Mouse (Mus musculus) kidney, adult 2 months (tissue): ENCODE data around the gene Dusp13.

ENCODE experiments used
- CTCF ChIP-seq: fragments of 200-500 bp; conservative IDR thresholded peaks from 2 replicates; pipeline ENCODE4 v1.5.1; 2011; ENCODE audit warnings: low read depth, mild to moderate bottlenecking, control low read depth, low read length, moderate library complexity, mixed read lengths; ENCODE audit not compliant: insufficient read depth, insufficient read length
- POLR2A ChIP-seq: fragments of 200-500 bp; IDR thresholded peaks from one replicate; pipeline ENCODE4 v1.6.1; 2011; ENCODE audit warnings: low read depth, low read length, control low read depth

GRCm38 (mm10) chr14:21764646-21765045 lies 13.7 kb upstream of the Dusp13 start:
- no peak for TF ChIP-seq CTCF
- TF ChIP-seq POLR2A, result no peak
